Mouse (Mus musculus) midbrain, embryonic 16.5 days (tissue): Measurements from ENCODE around the gene Amz1. TPM values are rescaled to one million over a fixed set of nuclear protein-coding genes. Genes with fewer than 3 reads are reported as not detected.

ENCODE experiments used
- ATAC-seq: fragments of 200-750 bp; cut with Nextera tagmentation; 2 replicates; pipeline ENCODE4 v1.8.0; 2017; ENCODE audit warnings: moderate TSS enrichment
- H3K27ac ChIP-seq: fragments of 300-500 bp; sonication (generic); 2 replicates; pipeline ENCODE4 v1.5.1; 2014; ENCODE audit warnings: mild to moderate bottlenecking, low read length, mixed read lengths
- H3K27me3 ChIP-seq: fragments of 300-500 bp; sonication (generic); 2 replicates; pipeline ENCODE4 v1.6.1; 2014; ENCODE audit warnings: low read depth, low read length, mixed read lengths; ENCODE audit not compliant: control insufficient read depth, insufficient read depth
- H3K36me3 ChIP-seq: fragments of 300-500 bp; sonication (generic); 2 replicates; pipeline ENCODE4 v1.6.1; 2014; ENCODE audit warnings: mild to moderate bottlenecking, low read length, moderate library complexity, mixed read lengths; ENCODE audit not compliant: control insufficient read depth, insufficient read depth
- H3K4me1 ChIP-seq: fragments of 300-500 bp; sonication (generic); 2 replicates; pipeline ENCODE4 v1.6.1; 2014; ENCODE audit warnings: mild to moderate bottlenecking, low read length, mixed read lengths; ENCODE audit not compliant: control insufficient read depth, insufficient read depth
- H3K4me2 ChIP-seq: fragments of 300-500 bp; sonication (generic); 2 replicates; pipeline ENCODE4 v1.6.1; 2014; ENCODE audit warnings: mild to moderate bottlenecking, low read length, mixed read lengths
- H3K4me3 ChIP-seq: fragments of 300-500 bp; sonication (generic); 2 replicates; pipeline ENCODE4 v1.5.1; 2014; ENCODE audit warnings: low read depth, mild to moderate bottlenecking, low read length, moderate library complexity, mixed read lengths
- H3K9ac ChIP-seq: fragments of 300-500 bp; sonication (generic); 2 replicates; pipeline ENCODE4 v1.6.1; 2014; ENCODE audit warnings: low read depth, low read length, mixed read lengths
- H3K9me3 ChIP-seq: fragments of 300-500 bp; sonication (generic); replicated peaks from 2 replicates; pipeline ENCODE4 v1.6.1; 2014; ENCODE audit warnings: mild to moderate bottlenecking, low read length, mixed read lengths; ENCODE audit not compliant: control insufficient read depth, poor library complexity, severe bottlenecking
- WGBS: fragments of 180-500 bp; shearing (Covaris S2); extraction: QIAGEN DNeasy Blood & Tissue Kit; methylation state at CpG from one replicate; pipeline ENCODE4 v1.1.7; 2014; 5-methylcytosine and 5-hydroxymethylcytosine counted together
- polyA plus RNA-seq: library from polyadenylated mRNA; unstranded; fragments of >200 nt; fragmentation: Nextera tagmentation; extraction: Ambion mirVana; gene quantifications from 2 replicates; pipeline ENCODE4 v1.2.1, GENCODE M21; 2015

The Amz1 gene
- polyA plus RNA-seq: 5.7 and 11.6 TPM in 2 replicates

GRCm38 (mm10) chr5:140723822-140724221 is at the start of gene Amz1:
Amz1 (plus strand) TSS chr5:140724127.
- ATAC-seq: peak; percentile 87
- no peaks in the 10 kb centered on the region for H3K9me3 ChIP-seq
- H3K27ac ChIP-seq: peak within 1 kb of the TSS; percentile 2; the same call in 1 of the 2 replicates
- peak within 1 kb of the TSS; percentile 19 for H3K4me3 ChIP-seq
- peak within 1 kb of the TSS; percentile 34; the same call in 1 of the 2 replicates for H3K4me2 ChIP-seq
- H3K9ac ChIP-seq: no peak within 1 kb of the TSS
- no peaks in the 10 kb centered on the region for H3K27me3 ChIP-seq
- peaks cover 8% of the 10 kb centered on the region for H3K36me3 ChIP-seq
- WGBS: 43% methylated on average over 13 of the region's 13 CpGs
- H3K4me1 ChIP-seq: peaks cover 7% of the 10 kb centered on the region

GRCm38 (mm10) chr5:140675079-140675478 is 48.8 kb upstream of the Amz1 start:
- Histone ChIP-seq H3K9me3 (no peaks in the 10 kb centered on the region), H3K4me1 (no peaks in the 10 kb centered on the region), H3K27me3 (no peaks in the 10 kb centered on the region), H3K27ac (no peak overlapping the region), H3K4me2 (no peak overlapping the region), H3K9ac (no peak overlapping the region), H3K4me3 (no peak overlapping the region), H3K36me3 (peaks cover 22% of the 10 kb centered on the region)
- ATAC-seq: no peak
- WGBS: 69% methylated on average over 11 of the region's 11 CpGs

- peaks cover 20% of the 10 kb centered on the region for H3K36me3 ChIP-seq
- H3K4me2 ChIP-seq: no peak overlapping the region
- no peak overlapping the region; the same call in 1 of the 2 replicates for H3K27ac ChIP-seq
- no peak overlapping the region for H3K9ac ChIP-seq
- no peaks in the 10 kb centered on the region for H3K4me1 ChIP-seq
- ATAC-seq: no peak
- H3K9me3 ChIP-seq: no peaks in the 10 kb centered on the region
- WGBS: 79% methylated on average over 11 of the region's 11 CpGs
- no peak overlapping the region for H3K4me3 ChIP-seq
- no peaks in the 10 kb centered on the region for H3K27me3 ChIP-seq
These were observed 48.3 kb upstream of the Amz1 start for GRCm38 (mm10) chr5:140675640-140676039.

GRCm38 (mm10) chr5:140677137-140677536 is 46.8 kb upstream of the Amz1 start:
- H3K4me1 ChIP-seq: no peaks in the 10 kb centered on the region
- ATAC-seq: no peak
- H3K27me3 ChIP-seq: no peaks in the 10 kb centered on the region
- H3K4me2 ChIP-seq: no peak overlapping the region
- WGBS: 91% methylated on average over 6 of the region's 6 CpGs
- H3K4me3 ChIP-seq: no peak overlapping the region
- peaks cover 18% of the 10 kb centered on the region for H3K36me3 ChIP-seq
- H3K27ac ChIP-seq: no peak overlapping the region
- H3K9ac ChIP-seq: no peak overlapping the region
- H3K9me3 ChIP-seq: no peaks in the 10 kb centered on the region

GRCm38 (mm10) chr5:140680051-140680450 is 43.9 kb upstream of the Amz1 start:
- no peaks in the 10 kb centered on the region for H3K9me3 ChIP-seq
- no peak overlapping the region for H3K4me2 ChIP-seq
- no peak for ATAC-seq
- no peak overlapping the region for H3K9ac ChIP-seq
- H3K27me3 ChIP-seq: no peaks in the 10 kb centered on the region
- H3K27ac ChIP-seq: no peak overlapping the region
- H3K4me3 ChIP-seq: no peak overlapping the region
- no peaks in the 10 kb centered on the region for H3K4me1 ChIP-seq
- WGBS: 87% methylated on average over 6 of the region's 6 CpGs
- peaks cover 20% of the 10 kb centered on the region for H3K36me3 ChIP-seq

- no peak overlapping the region for H3K9ac ChIP-seq
- H3K4me1 ChIP-seq: no peaks in the 10 kb centered on the region
- 94% methylated on average over 1 of the region's 1 CpGs for WGBS
- no peaks in the 10 kb centered on the region for H3K27me3 ChIP-seq
- peaks cover 19% of the 10 kb centered on the region for H3K36me3 ChIP-seq
- H3K4me3 ChIP-seq: no peak overlapping the region
- H3K9me3 ChIP-seq: no peaks in the 10 kb centered on the region
- no peak overlapping the region for H3K4me2 ChIP-seq
- no peak overlapping the region for H3K27ac ChIP-seq
- no peak for ATAC-seq
These were observed 43.0 kb upstream of the Amz1 start for GRCm38 (mm10) chr5:140680950-140681349.

GRCm38 (mm10) chr5:140682113-140682512 is 41.8 kb upstream of the Amz1 start:
- Histone ChIP-seq H3K9ac (no peak overlapping the region), H3K27ac (no peak overlapping the region), H3K4me3 (no peak overlapping the region), H3K36me3 (peaks cover 19% of the 10 kb centered on the region), H3K9me3 (no peaks in the 10 kb centered on the region), H3K4me2 (no peak overlapping the region), H3K27me3 (no peaks in the 10 kb centered on the region), H3K4me1 (no peaks in the 10 kb centered on the region)
- WGBS: 97% methylated on average over 6 of the region's 6 CpGs
- ATAC-seq: no peak

GRCm38 (mm10) chr5:140684343-140685148 is 39.4 kb upstream of the Amz1 start:
- Histone ChIP-seq H3K4me2 (no peak overlapping the region), H3K27ac (no peak overlapping the region), H3K4me3 (no peak overlapping the region), H3K9me3 (no peaks in the 10 kb centered on the region), H3K9ac (no peak overlapping the region), H3K27me3 (no peaks in the 10 kb centered on the region), H3K4me1 (no peaks in the 10 kb centered on the region), H3K36me3 (peaks cover 24% of the 10 kb centered on the region)
- 58% methylated on average over 16 of the region's 16 CpGs for WGBS
- peak; percentile 57; the same call in 1 of the 2 replicates for ATAC-seq

- no peak overlapping the region for H3K4me3 ChIP-seq
- no peaks in the 10 kb centered on the region for H3K27me3 ChIP-seq
- peaks cover 32% of the 10 kb centered on the region for H3K36me3 ChIP-seq
- 79% methylated on average over 3 of the region's 3 CpGs for WGBS
- H3K27ac ChIP-seq: no peak overlapping the region
- H3K4me1 ChIP-seq: no peaks in the 10 kb centered on the region
- no peaks in the 10 kb centered on the region for H3K9me3 ChIP-seq
- H3K9ac ChIP-seq: no peak overlapping the region
- H3K4me2 ChIP-seq: no peak overlapping the region
- no peak for ATAC-seq
These were observed 35.5 kb upstream of the Amz1 start for GRCm38 (mm10) chr5:140688434-140688833.
